Mouse (Mus musculus) common myeloid progenitor, adult 5-6 weeks (primary cell): ENCODE data around the gene Syt17. TPM values are rescaled to one million over a fixed set of nuclear protein-coding genes. Genes with fewer than 3 reads are reported as not detected.

Experiments used
- ATAC-seq: replicated peaks from 2 replicates; pipeline ENCODE4 v1.8.0; 2016; ENCODE audit warnings: low read depth, mild to moderate bottlenecking, moderate TSS enrichment, inconsistent platforms; ENCODE audit not compliant: poor library complexity, severe bottlenecking
- total RNA-seq: library from RNA; stranded (forward); fragments of 200-1000, 187-1606 nt; gene quantifications from 2 replicates; pipeline ENCODE4 v1.2.3, GENCODE M21; 2017

The Syt17 gene
- total RNA-seq, 1 experiment from 2014 or later, result not detected

GRCm38 (mm10) chr7:118464432-118464831 is 16.4 kb upstream of the Syt17 start:
- ATAC-seq, result no peak

- no peak for ATAC-seq
Observed at GRCm38 (mm10) chr7:118462818-118463762, 15.1 kb upstream of the Syt17 start.

GRCm38 (mm10) chr7:118461400-118462136 is 13.5 kb upstream of the Syt17 start:
- ATAC-seq, result no peak

- ATAC-seq, result no peak
Observed at GRCm38 (mm10) chr7:118453722-118454121, 5.7 kb upstream of the Syt17 start.

GRCm38 (mm10) chr7:118452940-118453339 is 4.9 kb upstream of the Syt17 start:
- no peak for ATAC-seq

GRCm38 (mm10) chr7:118447291-118448133 is 510 bp downstream of the Syt17 start:
- ATAC-seq, result peak; percentile 41; the same call in 1 of the 2 replicates

- ATAC-seq, result no peak
Observed at GRCm38 (mm10) chr7:118443895-118444485, 4.0 kb downstream of the Syt17 start.

GRCm38 (mm10) chr7:118443371-118443770 is 4.7 kb downstream of the Syt17 start:
- no peak for ATAC-seq

GRCm38 (mm10) chr7:118441535-118441934 is 6.5 kb downstream of the Syt17 start:
- ATAC-seq, result no peak

GRCm38 (mm10) chr7:118437101-118437802 is 10.8 kb downstream of the Syt17 start:
- peak; percentile 52; the same call in 1 of the 2 replicates for ATAC-seq

- ATAC-seq, result no peak
Observed at GRCm38 (mm10) chr7:118428937-118429336, 19.1 kb downstream of the Syt17 start.

GRCm38 (mm10) chr7:118419491-118420180 is 28.4 kb downstream of the Syt17 start:
- no peak for ATAC-seq

- no peak for ATAC-seq
Observed at GRCm38 (mm10) chr7:118414183-118414582, 33.8 kb downstream of the Syt17 start.

GRCm38 (mm10) chr7:118411877-118412276 is 36.1 kb downstream of the Syt17 start:
- ATAC-seq, result no peak

- no peak for ATAC-seq
Observed at GRCm38 (mm10) chr7:118409421-118409820, 38.6 kb downstream of the Syt17 start.

- ATAC-seq, result no peak
Observed at GRCm38 (mm10) chr7:118405251-118405650, 42.8 kb downstream of the Syt17 start.

GRCm38 (mm10) chr7:118402576-118403022 is 45.4 kb downstream of the Syt17 start:
- no peak for ATAC-seq

GRCm38 (mm10) chr7:118401949-118402348 is 46.1 kb downstream of the Syt17 start:
- ATAC-seq, result no peak
